Mouse (Mus musculus) hematopoietic stem cell, adult 5-6 weeks (primary cell): ENCODE results near the gene Pdia2. TPM values are rescaled to one million over a fixed set of nuclear protein-coding genes. Genes with fewer than 3 reads are reported as not detected.
"Not testable (repeated sequence)": the region's sequence is repeated elsewhere in the genome, so short reads cannot be mapped to it uniquely, and the experiment has no call there.

Source experiments
- ATAC-seq, 2 experiments: fragments of 125-278 bp in 1 of 2; replicated peaks in 1 of 2; 2 replicates each; pipeline ENCODE4 v1.8.0; 2016 to 2017; ENCODE audit warnings: inconsistent platforms in 2 of 2, mild to moderate bottlenecking in 2 of 2, moderate number of reproducible peaks in 2 of 2, low read depth in 1 of 2, moderate TSS enrichment in 1 of 2; ENCODE audit not compliant: low FRiP score in 2 of 2, poor library complexity in 2 of 2, severe bottlenecking in 2 of 2, insufficient read depth in 1 of 2, low TSS enrichment in 1 of 2
- total RNA-seq: library from RNA; stranded (forward); fragments of 172-1452, 232-1000 nt; gene quantifications from 2 replicates; pipeline ENCODE4 v1.2.3, GENCODE M21; 2017

The Pdia2 gene
- total RNA-seq, 1 experiment from 2014 or later, result 0.15 TPM

DNA sequence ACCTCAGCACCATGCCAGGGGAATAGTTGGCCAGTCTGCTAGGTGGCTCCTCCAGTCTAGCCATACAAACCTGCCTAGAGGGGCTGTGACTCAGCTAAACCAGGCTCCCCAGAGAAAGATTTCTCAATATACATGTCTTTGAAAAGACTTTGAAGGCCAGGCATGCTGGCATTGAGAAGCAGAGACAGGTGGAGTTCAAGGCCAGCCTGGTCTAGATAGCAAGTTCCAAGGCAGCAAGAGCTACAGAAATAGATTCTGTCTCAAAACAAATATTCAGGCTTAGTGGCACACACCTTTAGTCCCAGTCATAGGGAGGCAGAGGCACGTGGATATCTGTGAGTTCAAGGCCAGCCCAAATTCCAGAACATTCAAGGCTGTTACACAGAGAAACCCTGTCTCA lies 7.5 kb upstream of the Pdia2 start:
- no peak for ATAC-seq

DNA sequence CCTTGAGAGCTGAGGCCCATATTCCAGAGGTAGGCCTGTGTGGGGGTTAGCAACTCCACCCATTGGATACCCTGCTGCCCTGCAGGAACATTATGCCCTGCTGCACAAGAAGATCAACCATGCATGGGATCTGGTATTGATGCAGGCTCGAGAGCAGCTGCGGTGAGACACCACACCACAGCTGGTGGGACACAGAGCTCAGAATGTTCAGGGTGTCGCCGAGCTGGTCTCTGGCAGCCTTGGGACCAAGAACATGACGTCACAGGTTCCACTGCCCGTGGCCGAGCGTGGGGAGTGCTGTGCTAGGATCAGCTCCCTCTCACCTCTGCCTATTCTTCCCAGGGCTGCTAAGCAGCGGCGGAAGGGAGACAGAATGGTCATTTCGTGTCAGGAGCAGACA lies 5.9 kb upstream of the Pdia2 start:
- no peak for ATAC-seq

DNA sequence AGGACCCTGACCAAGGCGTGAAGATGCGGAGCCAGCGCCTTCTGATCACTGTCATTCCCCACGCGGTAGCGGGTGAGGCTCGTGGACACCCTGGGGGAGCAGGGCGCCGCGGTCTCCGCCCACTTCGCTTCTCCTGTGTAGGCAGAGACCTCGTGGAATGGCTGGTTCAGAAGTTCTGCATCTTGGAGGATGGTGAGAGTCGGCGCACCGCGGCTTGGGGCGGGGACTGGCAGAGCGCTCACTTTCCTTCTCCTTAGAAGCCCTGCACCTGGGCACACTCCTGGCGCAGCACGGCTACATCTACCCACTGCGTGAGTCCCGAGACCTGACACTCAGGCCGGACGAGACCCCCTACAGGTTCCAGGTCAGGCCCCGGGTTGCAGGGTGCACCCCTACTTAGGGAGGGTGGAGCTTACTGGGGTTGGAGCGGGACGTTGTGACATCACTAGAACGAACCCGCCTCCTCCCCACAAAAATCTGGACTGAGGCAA lies 4.5 kb upstream of the Pdia2 start:
- ATAC-seq, result peak; percentile 29 to 40

DNA sequence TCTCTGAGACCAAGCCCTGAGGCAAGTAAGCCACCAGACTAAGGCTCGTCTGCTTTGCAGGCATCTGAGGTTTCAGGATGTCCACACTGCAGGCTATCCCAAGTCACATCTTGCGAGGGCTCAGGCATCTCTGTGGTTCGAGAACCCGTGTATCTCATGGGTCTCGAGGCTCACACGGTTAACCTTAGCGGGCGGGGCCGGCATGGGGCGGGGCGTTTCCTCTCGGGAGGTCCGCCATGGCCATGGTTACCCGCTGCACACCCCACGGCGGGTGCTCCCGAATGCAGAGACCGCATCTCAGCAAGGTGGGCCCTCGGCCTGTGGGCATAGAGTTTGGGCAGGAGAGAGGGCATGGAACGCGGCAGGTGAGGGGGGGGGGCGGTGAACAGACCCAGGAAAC lies 3.9 kb upstream of the Pdia2 start, which contains the start of gene Rgs11:
Rgs11 (plus strand) TSS at position 215 of the 400 bp plus-strand sequence.
- ATAC-seq, result no peak

DNA sequence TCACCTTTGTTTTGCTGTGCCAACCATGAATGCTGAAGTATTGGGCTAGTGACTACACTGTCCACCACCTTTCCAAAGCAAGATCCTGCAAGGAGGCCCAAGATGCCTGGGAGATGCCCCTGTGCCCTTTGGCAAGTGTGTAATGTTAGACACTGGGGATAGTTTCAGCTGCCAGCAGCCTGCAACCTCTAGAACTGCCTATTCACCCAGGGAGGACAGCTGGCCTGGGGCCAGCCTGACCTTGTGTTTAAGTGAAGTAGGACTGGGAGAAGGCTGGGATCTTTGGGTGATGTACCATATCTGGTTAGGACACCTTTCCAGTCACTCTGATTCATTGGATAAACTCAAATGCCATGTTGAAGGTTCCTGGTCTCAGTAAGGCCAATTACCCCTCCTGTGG lies 3.1 kb upstream of the Pdia2 start:
- no peak for ATAC-seq

DNA sequence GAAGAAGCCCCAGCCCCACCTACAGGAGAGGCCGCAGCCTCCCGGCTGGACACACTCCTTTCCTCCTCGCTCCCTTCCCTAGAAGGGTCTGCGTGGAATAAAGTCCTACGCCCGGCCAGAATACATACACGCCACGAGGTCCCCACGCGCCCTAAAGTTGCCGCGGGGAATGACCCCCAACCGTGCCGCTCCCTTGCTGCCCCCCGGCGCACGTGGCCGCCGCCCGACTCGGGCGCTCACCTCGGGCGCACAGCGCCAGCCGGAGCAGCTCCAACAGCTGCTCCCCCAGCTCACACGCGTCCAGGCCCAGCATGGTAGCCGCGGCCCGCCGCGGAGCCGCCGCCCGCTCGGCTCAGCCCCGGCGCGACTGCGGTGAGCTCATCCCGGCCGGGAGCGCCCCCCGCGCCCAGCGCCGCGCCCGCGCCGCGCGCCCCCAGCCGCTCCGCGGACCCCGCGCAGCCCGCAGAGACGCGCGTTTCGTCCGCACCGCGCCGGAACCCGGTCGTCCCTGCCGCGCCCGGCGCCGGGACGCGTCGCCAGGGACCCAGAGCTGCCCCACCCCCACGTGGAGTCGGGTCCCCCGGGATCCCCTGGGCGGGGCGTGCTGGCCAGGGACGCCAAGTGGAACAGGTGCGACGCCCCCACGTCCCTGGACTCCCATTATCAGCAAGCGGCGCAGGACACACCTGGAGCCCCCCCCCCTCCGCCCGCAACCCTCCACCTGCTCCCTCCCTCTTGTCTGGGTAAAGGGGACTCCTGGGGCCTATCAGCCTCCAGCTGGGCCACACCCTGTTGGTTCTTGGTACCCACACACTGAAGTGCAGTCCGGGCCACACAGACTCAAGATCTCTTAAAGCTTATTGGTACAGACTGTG lies 2.2 kb upstream of the Pdia2 start:
- ATAC-seq, result no peak

DNA sequence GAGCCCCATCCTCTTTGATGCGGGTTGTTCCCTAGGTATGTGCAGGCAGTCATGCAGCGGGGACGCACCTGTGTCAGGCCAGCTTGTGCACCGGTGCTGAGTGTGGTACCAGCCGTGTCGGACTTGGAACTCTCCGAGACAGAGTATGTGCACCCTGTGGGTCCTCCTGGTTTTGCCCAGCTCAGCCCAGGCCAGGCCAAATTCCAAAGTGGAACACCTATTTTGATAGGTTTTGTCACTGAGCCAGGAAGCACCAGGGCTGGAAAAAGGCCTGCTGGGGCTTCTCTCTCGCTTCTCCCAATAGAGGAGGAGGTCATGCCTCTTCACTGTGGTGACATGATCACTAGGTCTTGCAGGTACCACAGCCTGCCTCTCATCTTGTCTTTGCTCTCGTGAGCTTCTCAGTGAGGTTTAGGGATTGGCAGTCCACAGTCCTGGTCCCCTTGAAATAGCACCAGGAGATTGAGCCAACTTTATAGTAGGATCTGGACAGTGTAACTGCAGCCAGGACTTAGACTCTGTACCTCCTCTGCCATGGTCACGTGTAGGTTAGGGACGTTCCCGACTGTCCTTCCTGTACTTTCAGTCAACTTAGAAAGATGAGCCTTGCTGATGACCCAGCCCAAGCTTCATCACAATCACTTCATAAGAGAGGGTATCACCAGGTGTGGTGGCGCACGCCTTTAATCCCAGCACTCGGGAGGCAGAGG lies 6.3 kb downstream of the Pdia2 start:
- ATAC-seq, result no peak

DNA sequence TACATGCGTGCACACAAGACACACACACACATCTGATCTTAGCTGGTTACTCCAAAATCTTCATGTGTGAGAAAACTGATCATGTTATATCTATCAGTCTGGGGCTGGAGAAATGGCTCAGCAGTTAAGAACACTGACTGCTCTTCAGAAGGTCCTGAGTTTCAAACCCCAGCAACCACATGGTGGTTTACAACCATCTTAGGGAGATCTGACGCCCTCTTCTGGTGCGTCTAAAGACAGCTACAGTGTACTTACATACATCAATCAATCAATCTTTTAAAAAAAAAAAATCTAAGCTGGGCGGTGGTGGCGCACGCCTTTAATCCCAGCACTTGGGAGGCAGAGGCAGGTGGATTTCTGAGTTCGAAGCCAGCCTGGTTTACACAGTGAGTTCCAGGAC lies 7.4 kb downstream of the Pdia2 start:
- ATAC-seq, result not testable (repeated sequence)

DNA sequence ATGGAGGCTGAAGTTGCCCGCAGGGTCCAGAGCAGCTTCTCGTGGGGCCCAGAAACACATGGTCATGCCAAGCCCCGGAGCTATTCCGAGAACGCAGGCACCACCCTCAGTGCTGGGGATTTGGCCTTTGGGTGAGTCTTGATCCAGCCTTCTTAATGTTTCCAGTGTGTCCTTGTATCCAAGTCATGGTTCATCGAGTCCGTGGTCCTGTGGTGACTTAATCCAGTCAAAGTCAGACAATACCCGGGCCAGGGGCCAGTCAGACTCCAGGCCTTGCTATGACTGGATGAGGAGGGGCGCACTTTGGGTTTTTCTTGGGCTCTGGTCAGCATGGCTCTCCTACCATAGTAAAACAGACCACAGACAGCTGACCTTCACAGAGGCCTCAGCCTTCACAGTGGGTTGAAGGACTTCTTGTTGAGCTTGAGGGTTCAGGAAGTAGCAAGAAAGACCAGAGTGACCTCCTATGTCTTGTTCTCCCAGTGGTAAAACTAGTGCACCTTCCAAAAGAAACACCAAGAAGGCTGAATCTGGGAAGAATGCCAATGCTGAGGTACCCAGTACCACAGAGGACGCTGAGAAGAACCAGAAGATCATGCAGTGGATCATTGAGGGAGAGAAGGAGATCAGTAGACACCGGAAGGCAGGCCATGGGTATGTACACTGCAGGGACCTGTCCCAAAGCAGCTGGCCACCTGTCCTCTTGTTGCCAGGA lies 10.6 kb downstream of the Pdia2 start:
- no peak for ATAC-seq

DNA sequence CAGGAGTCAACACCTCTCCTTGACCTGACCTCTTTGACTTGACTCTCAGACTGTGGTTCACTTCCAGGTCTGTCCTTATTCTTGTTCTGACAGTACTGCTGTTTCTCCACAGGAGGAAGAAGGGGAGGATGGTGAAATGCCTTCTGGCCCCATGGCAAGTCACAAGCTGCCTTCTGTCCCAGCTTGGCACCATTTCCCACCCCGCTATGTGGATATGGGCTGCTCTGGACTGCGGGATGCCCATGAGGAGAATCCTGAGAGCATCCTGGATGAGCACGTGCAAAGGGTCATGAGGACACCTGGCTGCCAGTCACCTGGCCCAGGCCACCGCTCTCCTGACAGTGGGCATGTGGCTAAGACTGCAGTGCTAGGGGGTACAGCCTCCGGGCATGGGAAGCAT lies 11.3 kb downstream of the Pdia2 start:
- no peak for ATAC-seq

DNA sequence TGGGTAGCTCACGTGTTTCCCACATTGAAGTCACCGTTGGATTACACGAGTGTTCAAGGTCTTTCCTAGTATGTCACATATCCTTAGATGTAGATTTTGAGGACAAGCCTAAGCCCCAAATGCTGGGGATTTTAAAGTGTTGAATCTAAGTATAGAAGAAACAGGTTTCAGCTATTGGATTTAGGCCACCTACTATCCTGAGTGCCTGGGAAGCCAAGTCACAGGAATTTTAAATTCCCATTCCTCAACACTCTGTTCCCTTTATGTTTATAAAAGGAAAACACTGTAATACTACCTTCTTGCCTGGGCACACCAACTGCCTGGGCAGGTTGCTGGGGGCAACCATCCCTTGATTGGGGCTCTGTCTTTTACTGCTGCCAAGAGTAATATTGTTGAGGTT lies 17.7 kb downstream of the Pdia2 start:
- ATAC-seq, result no peak

DNA sequence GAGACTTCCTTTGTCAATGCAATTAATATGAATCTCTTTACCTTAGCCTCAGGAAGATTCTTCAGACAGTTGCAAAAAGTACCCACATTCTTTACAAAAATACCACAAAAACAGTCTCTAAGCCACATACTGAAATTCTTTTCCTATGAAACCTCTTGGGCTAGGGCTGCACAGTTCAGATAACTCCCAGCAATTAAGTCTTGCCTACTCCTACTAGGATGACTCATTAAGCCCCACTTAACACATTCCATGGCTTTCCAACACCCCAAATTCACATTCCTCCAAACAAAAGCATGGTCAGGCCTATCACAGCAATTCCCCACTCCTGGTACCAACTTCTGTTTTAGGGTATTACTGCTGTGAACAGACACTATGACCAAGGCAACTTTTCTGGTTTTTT lies 20.3 kb downstream of the Pdia2 start:
- no peak for ATAC-seq

DNA sequence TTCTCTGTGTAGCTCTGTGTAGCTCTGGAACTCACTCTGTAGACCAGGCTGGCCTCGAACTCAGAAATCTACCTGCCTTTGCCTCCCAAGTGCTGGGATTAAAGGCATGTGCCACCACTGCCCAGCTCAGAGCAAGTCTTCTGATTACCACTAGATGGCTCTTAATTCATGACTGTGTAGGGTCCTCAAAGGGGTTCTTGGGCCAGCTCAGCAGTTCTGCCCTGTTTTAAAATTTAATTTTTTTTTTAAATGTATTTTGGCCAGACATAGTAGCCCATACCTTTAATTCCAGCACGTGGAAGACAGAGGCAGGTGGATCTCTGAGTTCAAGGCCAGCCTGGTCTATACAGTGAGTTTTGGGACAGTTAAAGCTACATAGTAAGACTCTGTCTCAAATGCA lies 23.6 kb downstream of the Pdia2 start:
- not testable (repeated sequence) for ATAC-seq

DNA sequence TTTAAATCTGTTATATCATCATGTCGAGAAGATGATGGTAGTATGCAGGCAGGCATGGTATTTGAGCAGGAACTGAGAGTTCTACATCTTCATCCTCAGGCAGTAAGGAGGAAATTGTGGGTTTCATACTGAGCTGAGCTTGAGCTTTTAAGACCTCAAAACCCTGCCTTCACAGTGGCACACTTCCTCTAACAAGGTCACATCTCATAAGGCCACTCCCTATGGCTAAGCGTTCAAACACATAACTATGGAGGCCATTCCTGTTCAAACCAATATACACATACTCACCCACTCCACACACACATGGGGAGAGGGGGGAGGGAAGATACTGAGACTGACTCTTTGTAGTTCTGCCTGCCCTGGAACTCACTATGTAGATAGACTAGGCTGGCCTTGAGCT lies 30.8 kb downstream of the Pdia2 start:
- ATAC-seq, result peak; percentile 94 to 98

DNA sequence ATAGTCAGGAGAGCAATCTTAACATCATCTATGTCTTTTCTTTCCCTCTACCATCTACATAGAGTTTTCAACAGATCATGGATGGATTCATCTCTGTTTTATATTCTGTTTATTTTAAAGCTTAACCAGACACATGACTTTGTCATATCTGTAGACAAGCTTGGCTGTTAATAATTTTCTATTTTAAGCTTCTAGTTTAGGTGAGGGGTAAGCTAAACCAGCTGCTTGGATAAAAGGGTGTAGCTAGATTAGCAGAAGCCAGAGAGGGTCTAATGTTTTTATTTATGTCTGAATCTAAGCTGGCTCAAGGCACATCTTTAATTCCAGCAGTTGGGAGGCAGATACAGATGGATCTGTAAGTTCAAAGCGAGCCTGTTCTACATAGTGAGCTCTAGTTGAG lies 36.2 kb downstream of the Pdia2 start:
- no peak for ATAC-seq

DNA sequence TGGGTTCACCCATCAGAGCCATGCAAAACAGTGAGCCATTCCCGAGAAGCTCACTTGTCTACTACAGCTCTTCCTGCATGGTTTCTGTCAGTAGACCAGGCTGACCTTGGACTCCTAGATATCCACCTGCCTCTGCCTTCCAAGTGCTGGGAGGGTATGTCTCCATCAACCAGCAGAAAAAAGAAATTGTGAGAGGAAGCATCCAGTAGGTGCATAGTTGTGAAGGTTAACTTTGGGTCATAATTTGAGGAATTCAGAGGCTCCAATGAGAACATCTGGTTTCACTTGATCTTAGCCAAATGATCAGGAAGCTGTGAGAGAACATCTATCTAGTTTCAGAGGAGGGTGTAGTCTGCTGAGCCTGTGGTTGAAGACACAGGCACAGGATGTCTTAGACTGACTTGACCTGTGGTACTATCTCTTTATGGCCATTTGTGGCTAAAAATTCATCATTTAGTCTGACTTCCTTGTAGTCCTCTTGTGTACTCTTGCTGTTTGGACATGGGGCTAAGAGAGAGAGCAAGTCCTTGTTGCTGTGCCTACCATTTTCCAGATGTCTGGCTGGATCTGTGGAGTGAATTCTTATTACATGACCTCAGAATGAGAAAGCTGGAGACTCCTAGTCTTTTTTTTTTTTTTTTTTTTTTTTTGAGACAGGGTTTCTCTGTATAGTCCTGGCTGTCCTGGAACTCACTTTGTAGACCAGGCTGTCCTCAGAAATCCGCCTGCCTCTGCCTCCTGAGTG lies 46.8 kb downstream of the Pdia2 start:
- no peak for ATAC-seq

DNA sequence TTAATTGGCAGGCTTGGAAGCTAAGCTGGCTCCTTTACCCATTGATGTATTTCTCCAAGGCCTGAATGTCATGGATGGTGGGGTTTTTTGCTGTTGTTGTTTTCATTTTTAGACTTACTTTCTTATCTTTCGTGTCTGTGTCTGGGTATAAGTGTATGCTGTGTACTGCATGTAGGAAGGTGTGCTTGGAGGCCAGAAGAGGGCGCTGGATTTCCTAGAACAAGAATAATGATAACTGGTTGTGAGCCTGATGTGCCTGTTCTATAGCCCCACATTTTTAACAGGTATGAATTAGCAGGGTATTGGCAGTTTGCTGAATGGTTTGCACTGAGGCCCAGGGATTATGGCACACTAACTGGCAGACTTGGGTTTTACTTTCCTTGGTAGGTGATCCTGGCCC lies 49.8 kb downstream of the Pdia2 start:
- no peak for ATAC-seq
